Mouse (Mus musculus) cerebellum, adult (tissue): ENCODE data around the gene Lrrc51.
"Not testable (repeated sequence)": the region's sequence is repeated elsewhere in the genome, so short reads cannot be mapped to it uniquely, and the experiment has no call there.

Source experiments
- ATAC-seq: cut with Nextera tagmentation; 2 replicates; pipeline ENCODE4 v1.9.2; 2017; ENCODE audit warnings: mild to moderate bottlenecking, moderate library complexity, mixed read lengths; ENCODE audit not compliant: insufficient number of reproducible peaks, low FRiP score, low TSS enrichment

Gene Lrrc51

GRCm38 (mm10) chr7:101933751-101934240 lies at the start of gene Lrrc51, which contains the start of gene Numa1:
TSS of gene Lrrc51 (minus strand) at chr7:101933895.
TSS of gene Numa1 (plus strand) at chr7:101934111.
- ATAC-seq = peak; percentile 92

- ATAC-seq = no peak
These were observed 49.0 kb upstream of the Lrrc51 start for GRCm38 (mm10) chr7:101982735-101983134.

GRCm38 (mm10) chr7:101974505-101974904 lies 40.8 kb upstream of the Lrrc51 start:
- ATAC-seq = no peak

- ATAC-seq = no peak
These were observed 40.0 kb upstream of the Lrrc51 start for GRCm38 (mm10) chr7:101973730-101974129.

- ATAC-seq = no peak
These were observed 38.0 kb upstream of the Lrrc51 start for GRCm38 (mm10) chr7:101971721-101972120.

- ATAC-seq = peak; percentile 53
These were observed 37.2 kb upstream of the Lrrc51 start for GRCm38 (mm10) chr7:101970821-101971461.

GRCm38 (mm10) chr7:101970429-101970775 lies 36.7 kb upstream of the Lrrc51 start:
- ATAC-seq = no peak

GRCm38 (mm10) chr7:101969694-101970428 lies 36.2 kb upstream of the Lrrc51 start:
- peak; percentile 79 for ATAC-seq

- ATAC-seq = no peak
These were observed 35.1 kb upstream of the Lrrc51 start for GRCm38 (mm10) chr7:101968751-101969150.

GRCm38 (mm10) chr7:101967256-101967655 lies 33.6 kb upstream of the Lrrc51 start:
- ATAC-seq = no peak

- ATAC-seq = no peak
These were observed 31.9 kb upstream of the Lrrc51 start for GRCm38 (mm10) chr7:101965606-101966005.

GRCm38 (mm10) chr7:101964551-101964950 lies 30.9 kb upstream of the Lrrc51 start:
- no peak for ATAC-seq

- ATAC-seq = no peak
These were observed 29.9 kb upstream of the Lrrc51 start for GRCm38 (mm10) chr7:101963621-101964020.

- no peak for ATAC-seq
These were observed 29.1 kb upstream of the Lrrc51 start for GRCm38 (mm10) chr7:101962829-101963228.

GRCm38 (mm10) chr7:101956911-101957310 lies 23.2 kb upstream of the Lrrc51 start:
- no peak for ATAC-seq

- no peak for ATAC-seq
These were observed 22.8 kb upstream of the Lrrc51 start for GRCm38 (mm10) chr7:101956481-101956880.

- ATAC-seq = no peak
These were observed 22.2 kb upstream of the Lrrc51 start for GRCm38 (mm10) chr7:101955862-101956261.

- ATAC-seq = no peak
These were observed 21.6 kb upstream of the Lrrc51 start for GRCm38 (mm10) chr7:101955276-101955675.

- no peak for ATAC-seq
These were observed 20.5 kb upstream of the Lrrc51 start for GRCm38 (mm10) chr7:101954163-101954562.

GRCm38 (mm10) chr7:101952098-101952497 lies 18.4 kb upstream of the Lrrc51 start:
- no peak for ATAC-seq

GRCm38 (mm10) chr7:101951648-101952047 lies 18.0 kb upstream of the Lrrc51 start:
- ATAC-seq = no peak

GRCm38 (mm10) chr7:101949008-101949407 lies 15.3 kb upstream of the Lrrc51 start:
- ATAC-seq = not testable (repeated sequence)
